Mouse (Mus musculus) ES-E14 (cell line): ENCODE measurements at regions not wholly inside any gene's neighbourhood (a gene's known extent, or its start where the extent isn't known, plus 50 kb on each side); places are given as distances from the start of the nearest gene placed in this dataset.

ENCODE experiments used
- HCFC1 ChIP-seq: IDR thresholded peaks from 2 replicates; pipeline ENCODE4 v1.6.1; 2012; ENCODE audit warnings: low read length, inconsistent platforms, borderline replicate concordance; ENCODE audit not compliant: insufficient read depth
- MAFK ChIP-seq: IDR thresholded peaks from 2 replicates; pipeline ENCODE4 v1.6.1; 2014; ENCODE audit warnings: mild to moderate bottlenecking, low read depth, low read length, inconsistent platforms; ENCODE audit not compliant: insufficient read depth

DNA sequence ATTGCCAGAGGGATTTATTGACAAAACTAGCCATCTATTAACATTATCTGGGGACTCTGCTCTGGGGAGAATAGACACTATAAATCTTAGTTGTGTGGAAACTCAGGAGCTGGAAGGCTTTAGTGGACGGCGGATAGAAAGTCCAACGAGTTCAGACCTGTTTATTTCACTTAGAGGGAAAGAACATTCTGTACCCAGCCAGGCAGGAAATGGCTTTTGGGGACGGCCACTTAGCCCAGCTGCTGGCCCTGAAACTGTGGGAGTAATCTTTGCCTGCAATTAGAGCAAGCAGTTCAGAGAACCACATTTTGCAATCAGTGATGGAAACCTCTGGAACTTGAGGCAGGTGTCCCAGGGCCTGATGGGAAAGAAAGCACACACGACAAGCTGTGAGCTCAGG lies 362.4 kb downstream of the Tbc1d22a start:
- TF ChIP-seq MAFK (no peak), HCFC1 (no peak)
